Mouse (Mus musculus) ES-Bruce4 (cell line): ENCODE results near the gene Nedd4. TPM values are rescaled to one million over a fixed set of nuclear protein-coding genes. Genes with fewer than 3 reads are reported as not detected.

Experiments
- H3K27ac ChIP-seq: 2 replicates; pipeline ENCODE4 v1.5.1; 2012; ENCODE audit warnings: low read length, inconsistent platforms; ENCODE audit not compliant: insufficient read depth
- H3K27me3 ChIP-seq: 2 replicates; pipeline ENCODE4 v1.6.1; 2012; ENCODE audit warnings: mild to moderate bottlenecking, low read length, inconsistent platforms; ENCODE audit not compliant: control insufficient read depth, poor library complexity, insufficient read depth, severe bottlenecking
- H3K36me3 ChIP-seq: 2 replicates; pipeline ENCODE4 v1.6.1; 2012; ENCODE audit warnings: inconsistent platforms, mild to moderate bottlenecking, low read length, moderate library complexity; ENCODE audit not compliant: control insufficient read depth, poor library complexity, insufficient read depth, severe bottlenecking
- H3K4me1 ChIP-seq: one replicate; pipeline ENCODE4 v1.8.1; 2011; ENCODE audit warnings: low read length; ENCODE audit not compliant: control insufficient read depth, insufficient read depth
- H3K4me3 ChIP-seq: 2 replicates; pipeline ENCODE4 v1.5.1; 2011; ENCODE audit warnings: low read depth, mild to moderate bottlenecking, low read length
- H3K9ac ChIP-seq: 2 replicates; pipeline ENCODE4 v1.6.1; 2012; ENCODE audit warnings: low read depth, mild to moderate bottlenecking, inconsistent platforms; ENCODE audit not compliant: poor library complexity, severe bottlenecking
- H3K9me3 ChIP-seq: replicated peaks from 2 replicates; pipeline ENCODE4 v1.6.1; 2012; ENCODE audit warnings: mild to moderate bottlenecking, low read length, inconsistent platforms; ENCODE audit not compliant: control insufficient read depth, poor library complexity, insufficient read depth, severe bottlenecking
- CTCF ChIP-seq: IDR thresholded peaks from one replicate; pipeline ENCODE4 v1.8.1; 2011; ENCODE audit warnings: low read depth, low read length
- EP300 ChIP-seq: IDR thresholded peaks from 2 replicates; pipeline ENCODE4 v1.6.1; 2011; ENCODE audit warnings: low read depth, low read length; ENCODE audit not compliant: insufficient read depth
- POLR2A ChIP-seq: IDR thresholded peaks from one replicate; pipeline ENCODE4 v1.8.1; 2011; ENCODE audit warnings: low read length; ENCODE audit not compliant: insufficient read depth
- polyA plus RNA-seq: library from polyadenylated mRNA; stranded (reverse); fragments of >200 nt; gene quantifications from 2 replicates; pipeline ENCODE4 v1.2.4, GENCODE M21; 2011; ENCODE audit warnings: low read depth; ENCODE audit not compliant: missing spikeins, insufficient read depth, insufficient read length

The Nedd4 gene
- polyA plus RNA-seq, 1 experiment, result 1,184 TPM

DNA sequence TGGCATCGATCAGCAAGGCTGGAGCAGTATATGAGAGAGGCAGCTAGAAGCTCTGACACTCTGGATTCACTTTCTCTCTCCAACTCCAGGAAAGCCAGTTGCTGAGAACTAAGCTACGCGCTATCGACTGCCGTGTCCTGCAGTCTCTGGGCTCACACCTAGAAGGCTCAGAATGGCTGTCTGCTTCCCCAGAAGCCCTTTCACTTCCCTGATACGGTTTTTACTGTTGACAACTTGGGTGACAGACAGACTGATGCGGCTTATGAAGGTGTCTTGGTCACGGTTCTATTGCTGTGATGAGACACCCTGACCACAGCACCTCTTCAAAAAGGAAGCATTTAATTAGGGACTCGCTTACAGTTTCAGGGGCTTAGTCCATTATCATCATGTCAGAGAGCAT lies 90.5 kb downstream of the Nedd4 start:
- H3K4me3 ChIP-seq, result no peak overlapping the region
- H3K9ac ChIP-seq, result no peak overlapping the region
- H3K9me3 ChIP-seq, result no peaks in the 10 kb centered on the region
- TF ChIP-seq EP300 (no peak), CTCF (no peak), POLR2A (no peak)
- H3K27ac ChIP-seq, result no peak overlapping the region
- no peaks in the 10 kb centered on the region for H3K4me1 ChIP-seq
- H3K36me3 ChIP-seq, result peaks cover 9% of the 10 kb centered on the region
- no peaks in the 10 kb centered on the region for H3K27me3 ChIP-seq

DNA sequence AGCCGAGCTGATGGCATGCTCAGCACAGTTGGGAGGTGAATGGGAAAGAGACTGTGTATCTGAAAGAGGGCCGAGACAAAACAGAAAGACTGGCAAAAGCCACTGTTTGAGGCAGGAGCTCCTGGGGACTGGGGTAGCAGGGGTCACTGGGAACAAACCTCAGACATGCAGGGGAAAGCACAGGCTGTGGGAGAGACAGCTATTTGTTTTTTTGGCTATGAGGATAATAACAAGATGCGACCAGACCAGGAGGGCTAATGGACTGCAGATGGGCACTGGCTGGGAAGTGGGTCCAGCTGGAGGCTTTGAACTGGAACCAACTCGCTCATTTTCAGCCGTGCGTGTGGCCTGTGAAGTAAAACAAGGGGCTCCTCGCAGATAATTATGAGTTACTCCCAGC lies 91.6 kb downstream of the Nedd4 start:
- H3K27ac ChIP-seq, result no peak overlapping the region
- H3K4me3 ChIP-seq, result no peak overlapping the region
- H3K9me3 ChIP-seq, result no peaks in the 10 kb centered on the region
- no peaks in the 10 kb centered on the region for H3K27me3 ChIP-seq
- H3K4me1 ChIP-seq, result no peaks in the 10 kb centered on the region
- TF ChIP-seq POLR2A (no peak), CTCF (no peak), EP300 (no peak)
- no peak overlapping the region for H3K9ac ChIP-seq
- no peaks in the 10 kb centered on the region for H3K36me3 ChIP-seq

DNA sequence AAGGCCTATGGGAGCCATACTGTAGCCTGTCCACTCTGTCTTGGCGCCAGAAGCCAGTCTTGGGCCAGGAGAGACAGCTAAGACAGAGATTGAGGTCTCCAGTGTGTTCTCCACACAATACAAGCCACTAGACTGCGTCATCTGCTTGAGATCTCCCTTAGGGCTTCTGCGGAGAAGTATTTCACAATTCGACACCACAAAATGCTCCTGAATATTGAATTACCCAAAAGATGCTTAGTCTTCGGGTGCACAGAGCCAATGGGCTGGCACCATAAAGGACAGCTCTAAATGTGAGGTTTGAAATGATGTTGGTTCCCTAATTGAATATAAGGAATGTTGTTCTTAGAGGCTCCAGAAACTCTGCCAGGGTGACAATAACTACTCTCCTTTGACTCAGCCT lies 95.0 kb downstream of the Nedd4 start:
- H3K36me3 ChIP-seq, result no peaks in the 10 kb centered on the region
- H3K9ac ChIP-seq, result no peak overlapping the region
- no peak overlapping the region for H3K4me3 ChIP-seq
- H3K9me3 ChIP-seq, result no peaks in the 10 kb centered on the region
- TF ChIP-seq EP300, result no peak
- no peak for TF ChIP-seq CTCF
- no peak for TF ChIP-seq POLR2A
- no peaks in the 10 kb centered on the region for H3K27me3 ChIP-seq
- H3K27ac ChIP-seq, result no peak overlapping the region
- H3K4me1 ChIP-seq, result no peaks in the 10 kb centered on the region

DNA sequence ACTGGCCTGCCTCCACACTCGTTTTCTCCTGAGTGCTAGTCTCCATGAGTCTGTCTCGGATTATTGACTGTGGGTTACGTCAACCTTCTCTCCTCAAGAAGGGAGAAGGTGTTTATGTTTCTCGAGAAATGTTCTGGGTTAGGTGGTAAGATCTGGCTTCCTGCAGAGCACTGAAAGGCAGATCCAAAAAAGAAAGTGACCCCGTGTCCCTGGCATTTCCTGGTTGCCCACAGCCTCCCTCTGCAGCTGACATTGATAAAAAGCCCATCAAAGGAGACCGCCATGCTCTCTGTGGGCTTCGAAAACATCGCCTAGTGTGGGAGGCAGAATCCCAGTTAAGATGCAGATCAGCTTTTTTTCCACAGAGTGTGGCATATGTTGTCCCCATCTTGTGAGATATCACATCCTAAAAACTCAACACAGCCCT lies 96.6 kb downstream of the Nedd4 start:
- no peak overlapping the region for H3K27ac ChIP-seq
- H3K4me1 ChIP-seq, result no peaks in the 10 kb centered on the region
- H3K36me3 ChIP-seq, result no peaks in the 10 kb centered on the region
- no peak overlapping the region for H3K4me3 ChIP-seq
- H3K9ac ChIP-seq, result no peak overlapping the region
- TF ChIP-seq CTCF, result no peak
- TF ChIP-seq EP300, result no peak
- no peak for TF ChIP-seq POLR2A
- H3K9me3 ChIP-seq, result no peaks in the 10 kb centered on the region
- H3K27me3 ChIP-seq, result no peaks in the 10 kb centered on the region

DNA sequence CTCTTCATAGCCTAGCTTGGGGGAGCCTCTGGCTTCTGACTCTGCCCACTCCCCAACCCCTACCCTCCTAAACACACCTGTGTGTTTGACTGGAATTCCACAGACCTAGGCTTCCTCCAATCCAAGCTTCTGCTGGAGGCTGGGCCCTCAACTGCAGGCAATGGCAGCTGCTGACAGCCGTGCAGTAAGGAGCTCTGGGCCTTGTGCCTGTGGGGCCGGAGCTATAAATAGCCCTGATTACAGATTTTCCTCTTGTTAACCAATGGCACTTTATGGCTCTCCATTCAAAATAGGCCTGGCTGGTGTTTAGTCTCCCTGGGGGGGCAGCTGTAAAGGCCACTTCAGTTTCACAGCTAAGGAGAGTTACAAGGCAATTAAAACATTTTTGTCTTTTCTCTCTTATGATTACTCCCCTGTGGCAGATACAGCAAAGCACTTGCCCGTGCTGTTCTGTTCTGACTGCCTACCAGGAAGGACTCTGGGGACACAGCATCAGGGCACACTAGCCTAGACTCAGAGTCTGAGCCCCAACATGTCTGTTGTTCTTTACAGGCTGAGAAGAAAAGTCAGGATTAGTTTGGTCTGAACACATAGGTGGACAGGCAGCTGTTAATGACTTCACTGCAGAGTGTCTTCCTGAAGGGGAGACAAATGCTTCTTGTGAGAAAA lies 101.0 kb downstream of the Nedd4 start:
- Histone ChIP-seq H3K27me3 (no peaks in the 10 kb centered on the region), H3K4me3 (no peak overlapping the region), H3K9ac (no peak overlapping the region), H3K9me3 (no peaks in the 10 kb centered on the region), H3K4me1 (no peaks in the 10 kb centered on the region), H3K27ac (no peak overlapping the region), H3K36me3 (no peaks in the 10 kb centered on the region)
- TF ChIP-seq CTCF, result no peak
- TF ChIP-seq EP300, result no peak
- no peak for TF ChIP-seq POLR2A

DNA sequence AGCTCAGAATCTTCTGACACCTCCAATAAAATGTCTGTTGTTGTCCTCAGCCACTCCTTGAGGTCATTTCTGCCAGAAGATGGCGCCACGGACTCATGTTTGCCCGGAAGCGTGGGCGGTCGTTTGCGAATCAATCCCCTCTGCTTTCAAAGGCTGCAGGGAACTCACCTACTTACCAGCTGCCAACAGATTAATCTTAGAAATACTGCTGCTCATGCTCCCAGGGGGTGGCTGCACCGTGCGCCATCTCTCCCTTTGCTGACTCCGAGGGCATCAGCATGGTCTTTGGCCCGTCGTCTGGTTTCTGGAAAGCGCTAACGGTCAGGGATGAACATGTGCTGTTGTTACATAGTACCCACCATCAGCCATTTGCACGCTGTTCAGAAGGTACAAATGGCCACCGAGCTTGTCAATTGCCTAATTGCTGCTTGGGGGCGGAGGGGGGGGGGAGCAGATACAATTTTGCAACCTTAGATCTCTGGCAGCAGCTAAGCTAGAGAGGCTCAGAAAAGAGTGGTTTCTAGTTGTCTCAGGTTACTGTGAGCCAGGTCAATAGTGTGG lies 104.7 kb downstream of the Nedd4 start:
- H3K27ac ChIP-seq, result no peak overlapping the region
- no peaks in the 10 kb centered on the region for H3K4me1 ChIP-seq
- no peaks in the 10 kb centered on the region for H3K36me3 ChIP-seq
- H3K9ac ChIP-seq, result 0 out of 2 replicates have a peak overlapping the region, but pooled peaks have one; percentile 7
- H3K4me3 ChIP-seq, result peak overlapping the region; percentile 52
- no peaks in the 10 kb centered on the region for H3K27me3 ChIP-seq
- no peaks in the 10 kb centered on the region for H3K9me3 ChIP-seq
- no peak for TF ChIP-seq POLR2A
- TF ChIP-seq CTCF, result peak; percentile 89
